Mouse (Mus musculus): ENCODE measurements around the gene Zfp444.

Gene Zfp444

DNA sequence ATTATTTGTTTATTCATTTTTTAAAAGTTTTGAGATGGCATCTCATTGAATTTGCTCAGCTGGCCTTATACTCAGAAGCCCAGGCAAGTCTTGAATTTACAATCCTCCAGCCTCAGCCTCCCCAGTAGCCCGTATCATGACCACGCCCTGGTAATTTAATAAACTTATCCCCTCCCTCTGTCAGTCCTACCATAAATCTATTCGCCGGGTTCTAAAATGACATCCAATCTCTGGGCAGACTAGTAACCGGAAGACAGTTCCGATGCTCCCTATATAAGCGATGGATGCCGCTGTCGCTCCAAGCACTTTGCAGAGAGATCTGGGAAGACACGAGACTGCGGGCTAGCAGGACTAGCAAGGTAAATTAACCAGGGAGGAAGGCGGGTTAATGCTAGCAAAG, 50.0 kb downstream of the Zfp444 start, which contains the start of gene Zscan5b:
Gene Zscan5b, plus strand, starts transcription at position 301 of the 400 bp plus-strand sequence.
- DNase-seq, result no peak

DNA sequence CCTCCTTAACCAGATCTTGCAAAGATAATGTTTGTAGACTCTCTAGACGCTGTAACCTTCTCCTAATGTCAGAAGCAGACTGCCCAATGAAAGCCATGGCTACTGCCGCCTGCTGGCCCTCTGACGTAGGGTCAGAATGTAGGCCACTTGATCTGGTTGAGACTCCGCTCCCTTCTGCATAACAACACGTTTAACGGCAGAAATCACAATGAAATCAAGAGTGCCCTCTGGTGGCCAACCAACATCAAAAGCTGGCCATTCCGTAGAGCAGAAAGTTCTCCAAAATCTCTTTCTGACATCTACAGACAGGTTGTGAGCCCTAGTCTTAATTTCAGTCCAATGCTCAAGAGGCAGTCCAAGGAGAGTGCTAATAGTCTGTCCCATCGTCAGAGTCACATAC, 56.5 kb downstream of the Zfp444 start:
- peak; percentile 13 for DNase-seq

DNA sequence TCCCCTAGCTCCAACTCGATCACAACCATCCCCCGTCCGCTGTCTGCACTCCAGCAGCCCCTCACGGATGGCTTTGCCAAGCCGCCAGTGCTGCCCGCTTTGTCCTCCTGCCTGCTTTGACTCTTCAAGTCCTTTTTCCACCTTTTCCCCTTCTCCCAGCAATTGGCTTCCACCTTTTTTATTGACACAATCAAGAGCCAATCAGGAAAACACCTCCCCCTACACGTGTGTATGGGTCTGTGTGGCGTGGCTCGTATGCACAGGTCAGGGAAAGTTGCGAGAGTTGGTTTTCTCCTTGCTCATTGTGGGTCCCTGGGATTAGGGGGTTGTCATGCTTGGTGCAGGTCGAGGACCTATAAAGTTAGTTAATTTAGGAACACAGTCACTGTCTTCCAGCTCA, 67.8 kb downstream of the Zfp444 start:
- DNase-seq, result no peak

DNA sequence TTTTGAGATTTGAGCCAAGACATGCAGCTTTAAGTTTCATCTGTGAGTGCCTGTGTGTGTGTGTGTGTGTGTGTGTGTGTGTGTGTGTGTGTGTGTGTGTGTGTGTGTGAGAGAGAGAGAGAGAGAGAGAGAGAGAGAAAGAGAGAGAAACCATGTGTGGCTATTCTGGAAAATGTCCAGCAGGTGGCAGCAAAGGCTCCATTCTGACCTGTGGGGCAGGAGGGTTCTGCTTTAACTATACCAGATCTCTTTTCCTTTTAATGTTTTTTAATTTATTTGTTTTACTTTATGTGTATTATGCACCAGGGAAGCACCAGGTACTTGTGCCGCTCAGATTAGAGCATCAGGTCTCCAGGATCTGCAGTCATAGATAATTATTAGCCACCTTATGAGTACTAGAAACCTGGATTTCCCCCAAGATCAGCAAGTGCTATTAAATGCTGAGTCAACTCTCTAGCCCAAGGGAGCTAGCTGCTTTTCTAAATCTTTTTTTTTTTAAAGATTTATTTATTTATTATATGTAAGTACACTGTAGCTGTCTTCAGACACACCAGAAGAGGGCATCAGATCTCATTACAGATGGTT, 68.9 kb downstream of the Zfp444 start:
- DNase-seq, result peak; percentile 64
